Mouse (Mus musculus): ENCODE measurements around the gene Mus81. TPM values are rescaled to one million over a fixed set of nuclear protein-coding genes. Genes with fewer than 3 reads are reported as not detected.
A peak's percentile ranks its signal among the peaks of the same experiment; 100 is the strongest.

Mus81 gene
- total and polyA plus RNA-seq, 3 experiments = 18.6 to 38.6 (median 21.6) TPM

DNA sequence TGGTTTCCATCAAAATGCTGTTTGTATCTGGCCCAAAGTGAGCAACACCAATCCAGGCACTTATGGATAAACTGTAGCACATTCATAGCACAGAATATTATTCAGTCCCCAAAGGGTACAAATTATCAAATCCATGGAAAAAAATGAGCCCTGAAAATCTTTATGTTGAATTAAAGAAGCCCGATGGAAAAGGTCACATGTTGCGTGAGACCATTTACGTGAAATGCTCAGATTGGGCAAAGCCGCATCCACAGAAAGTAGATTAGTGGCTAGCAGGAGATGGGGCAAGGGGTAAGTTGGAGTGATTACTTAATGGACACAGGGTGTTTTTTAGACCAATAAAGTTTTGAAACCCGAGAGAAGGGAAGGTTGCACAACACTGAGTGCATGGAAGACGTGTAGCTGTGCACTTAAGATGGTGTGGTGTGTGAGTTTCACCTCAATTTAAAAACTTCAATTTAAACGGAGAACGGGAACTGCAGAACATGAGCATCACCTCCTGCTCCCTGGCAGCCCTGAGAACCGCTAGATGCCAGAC lies 43.8 kb downstream of the Mus81 start:
- Histone ChIP-seq H3K36me3 (ENCODE audit: control insufficient read depth, insufficient read depth, low read length) (no peaks in the 10 kb centered on the region), H3K27me3 (ENCODE audit: control insufficient read depth, insufficient read depth, low read length) (peaks cover 6% of the 10 kb centered on the region; the same call in 1 of the 2 replicates), H3K79me2 (replicated peaks; ENCODE audit: control insufficient read depth, insufficient read depth, low read length) (no peaks in the 10 kb centered on the region), H3K4me1 (ENCODE audit: control insufficient read depth, insufficient read depth, low read length) (peaks cover 2% of the 10 kb centered on the region), H3K27ac (no peak overlapping the region), H3K4me3 (no peak overlapping the region), H3K9ac (ENCODE audit: low read depth, low read length) (no peak overlapping the region)
- 70% methylated on average over 9 of the region's 9 CpGs for WGBS
- intact Hi-C loops (cut with DNase I) = no loop called here
- no peak for TF ChIP-seq POLR2A (IDR thresholded peaks at IDR 0.05; ENCODE audit: insufficient read depth, low read depth, low read length)
- TF ChIP-seq EP300 (IDR thresholded peaks at IDR 0.05; ENCODE audit: insufficient read depth, low read depth, low read length) = no peak
- TF ChIP-seq CTCF (IDR thresholded peaks at IDR 0.05) = no peak
- no peak for DNase-seq

GRCm38 (mm10) chr19:5433951-5434350 lies 54.3 kb downstream of the Mus81 start:
- DNase-seq = no peak
- Histone ChIP-seq H3K79me2 (replicated peaks; ENCODE audit: control insufficient read depth, insufficient read depth, low read length) (no peaks in the 10 kb centered on the region), H3K4me1 (ENCODE audit: control insufficient read depth, insufficient read depth, low read length) (peaks cover 7% of the 10 kb centered on the region), H3K4me3 (no peak overlapping the region), H3K27ac (peak overlapping the region; percentile 63), H3K36me3 (ENCODE audit: control insufficient read depth, insufficient read depth, low read length) (no peaks in the 10 kb centered on the region), H3K9ac (ENCODE audit: low read depth, low read length) (no peak overlapping the region), H3K27me3 (ENCODE audit: control insufficient read depth, insufficient read depth, low read length) (no peaks in the 10 kb centered on the region)
- TF ChIP-seq POLR2A (IDR thresholded peaks at IDR 0.05; ENCODE audit: insufficient read depth, low read depth, low read length) (no peak), CTCF (IDR thresholded peaks at IDR 0.05) (no peak), EP300 (IDR thresholded peaks at IDR 0.05; ENCODE audit: insufficient read depth, low read depth, low read length) (no peak)
- intact Hi-C loops (cut with DNase I) = loop anchor here (2.0 kb wide), 2 partner anchors 21 to 53 kb away; no protein-coding TSS in a partner anchor
- WGBS = 36% methylated on average over 7 of the region's 7 CpGs

DNA sequence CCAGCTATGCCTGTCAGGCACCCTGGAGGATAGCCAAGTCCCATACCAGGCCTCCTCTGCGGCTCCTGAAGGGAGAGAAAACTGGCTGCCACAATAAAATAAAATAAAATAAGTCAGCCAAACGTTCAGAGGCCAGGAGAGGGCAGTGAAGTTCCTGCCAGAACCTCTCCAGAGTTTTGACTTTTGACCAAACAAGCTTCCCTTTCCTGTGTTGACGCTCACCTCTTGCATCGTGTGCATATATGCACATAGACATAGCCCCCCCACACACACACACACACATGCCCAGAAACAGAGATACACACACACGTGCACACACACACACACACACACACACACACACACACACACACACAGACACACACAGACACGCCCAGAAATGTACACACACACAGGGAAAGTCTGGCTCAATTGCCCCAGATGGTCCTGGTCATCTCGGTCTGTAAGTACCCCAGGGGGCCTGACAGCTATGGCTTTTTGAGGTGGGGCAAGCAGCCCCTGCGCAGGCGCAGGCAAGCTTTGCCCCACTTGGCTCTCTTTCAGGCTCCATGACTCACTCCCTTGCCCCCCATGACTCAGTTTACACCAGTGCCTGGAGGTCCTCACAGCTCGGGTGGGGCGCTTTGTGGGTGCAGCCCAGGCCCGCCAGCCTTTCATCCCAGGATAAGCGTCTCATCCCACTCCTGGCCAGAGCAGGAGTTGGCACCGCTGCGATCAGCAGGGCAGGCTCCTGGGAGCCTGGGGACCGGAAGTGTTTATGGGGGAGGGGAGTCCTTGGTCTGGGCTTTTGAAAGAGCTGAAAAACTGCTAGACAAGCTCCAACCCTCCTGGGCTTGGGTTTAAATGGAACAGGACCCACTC lies 55.0 kb downstream of the Mus81 start:
- 3% methylated on average over 16 of the region's 16 CpGs for WGBS

More for the DNA sequence above, 55.0 kb downstream of the Mus81 start:
- no peaks in the 10 kb centered on the region for H3K36me3 ChIP-seq (ENCODE audit: control insufficient read depth, insufficient read depth, low read length)
- peak overlapping the region; percentile 63 for H3K27ac ChIP-seq
- H3K27me3 ChIP-seq (ENCODE audit: control insufficient read depth, insufficient read depth, low read length) = no peaks in the 10 kb centered on the region
- H3K4me1 ChIP-seq (ENCODE audit: control insufficient read depth, insufficient read depth, low read length) = peaks cover 7% of the 10 kb centered on the region
- intact Hi-C loops (cut with DNase I) = loop anchor here (2.0 kb wide), 2 partner anchors 22 to 54 kb away; no protein-coding TSS in a partner anchor
- peak overlapping the region; percentile 50 for H3K9ac ChIP-seq (ENCODE audit: low read depth, low read length)
- H3K79me2 ChIP-seq (replicated peaks; ENCODE audit: control insufficient read depth, insufficient read depth, low read length) = no peaks in the 10 kb centered on the region
- peak overlapping the region; percentile 48 for H3K4me3 ChIP-seq
- TF ChIP-seq EP300 (IDR thresholded peaks at IDR 0.05; ENCODE audit: insufficient read depth, low read depth, low read length) (peak; percentile 55; the same call in 1 of the 2 replicates), CTCF (IDR thresholded peaks at IDR 0.05) (peak; percentile 74), POLR2A (IDR thresholded peaks at IDR 0.05; ENCODE audit: insufficient read depth, low read depth, low read length) (no peak)
- peak; percentile 70 to 71 for DNase-seq

Other genes with a start within 250 kb of the Mus81 start
- gene Pacs1, start 215.3 kb downstream of the Mus81 start, total RNA-seq (2021) = 10 to 100 TPM; 20.8 to 21.6 TPM
- 25.7 and 28.5 TPM in 2 replicates for gene Pacs1, start 215.3 kb downstream of the Mus81 start, polyA plus RNA-seq (2012; rRNA removed)
- gene Sf3b2, start 192.9 kb downstream of the Mus81 start, total RNA-seq (2021) = 100 to 1,000 TPM; 103 to 121 TPM
- gene Sf3b2, start 192.9 kb downstream of the Mus81 start, polyA plus RNA-seq (2012; rRNA removed) = 83.1 and 94.5 TPM in 2 replicates
- 10 to 100 TPM; 27.2 to 29.9 TPM for gene Gal3st3, start 190.1 kb downstream of the Mus81 start, total RNA-seq (2021)
- 35.5 and 36.1 TPM in 2 replicates for gene Gal3st3, start 190.1 kb downstream of the Mus81 start, polyA plus RNA-seq (2012; rRNA removed)
- not detected for gene Catsper1, start 152.7 kb downstream of the Mus81 start, total RNA-seq (2021)
- gene Catsper1, start 152.7 kb downstream of the Mus81 start, polyA plus RNA-seq (2012; rRNA removed) = 0.16 TPM in 1 of 2 replicates, not detected in the other
- 10 to 100 TPM; 10.9 to 16.8 TPM for gene Cst6, start 138.8 kb downstream of the Mus81 start, total RNA-seq (2021)
- gene Cst6, start 138.8 kb downstream of the Mus81 start, polyA plus RNA-seq (2012; rRNA removed) = 5.7 and 10.4 TPM in 2 replicates
- 10 to 100 TPM; 16.3 to 19.5 TPM for gene Eif1ad, start 121.7 kb downstream of the Mus81 start, total RNA-seq (2021)
- 18.5 and 28.1 TPM in 2 replicates for gene Eif1ad, start 121.7 kb downstream of the Mus81 start, polyA plus RNA-seq (2012; rRNA removed)
- gene Banf1, start 121.2 kb downstream of the Mus81 start, total RNA-seq (2021) = 100 to 1,000 TPM; 113 to 133 TPM
- gene Banf1, start 121.2 kb downstream of the Mus81 start, polyA plus RNA-seq (2012; rRNA removed) = 148 and 173 TPM in 2 replicates
- gene Sart1, start 99.7 kb downstream of the Mus81 start, total RNA-seq (2021) = 10 to 100 TPM; 47.3 to 51.8 TPM
- 10.6 and 22.1 TPM in 2 replicates for gene Sart1, start 99.7 kb downstream of the Mus81 start, polyA plus RNA-seq (2012; rRNA removed)
- under 1 TPM; 0.39 to 0.52 TPM for gene Tsga10ip, start 85.9 kb downstream of the Mus81 start, total RNA-seq (2021)
- 0.08 TPM in 1 of 2 replicates, not detected in the other for gene Tsga10ip, start 85.9 kb downstream of the Mus81 start, polyA plus RNA-seq (2012; rRNA removed)
- gene Drap1, start 63.4 kb downstream of the Mus81 start, total RNA-seq (2021) = 100 to 1,000 TPM; 278 to 344 TPM
- gene Drap1, start 63.4 kb downstream of the Mus81 start, polyA plus RNA-seq (2012; rRNA removed) = 175 and 189 TPM in 2 replicates
- gene AI837181, start 63.3 kb downstream of the Mus81 start, total RNA-seq (2021) = 10 to 100 TPM; 32.9 TPM
- gene AI837181, start 63.3 kb downstream of the Mus81 start, polyA plus RNA-seq (2012; rRNA removed) = 55.4 and 59.5 TPM in 2 replicates
- not detected for gene Fosl1, start 40.9 kb downstream of the Mus81 start, total RNA-seq (2021)
- 0.12 TPM in 1 of 2 replicates, not detected in the other for gene Fosl1, start 40.9 kb downstream of the Mus81 start, polyA plus RNA-seq (2012; rRNA removed)
- 1 to 10 TPM; 6.3 to 9.7 TPM for gene Ccdc85b, start 30.5 kb downstream of the Mus81 start, total RNA-seq (2021)
- 5.9 and 6.1 TPM in 2 replicates for gene Ccdc85b, start 30.5 kb downstream of the Mus81 start, polyA plus RNA-seq (2012; rRNA removed)
- 10 to 100 TPM; 47.1 to 52.9 TPM for gene Fibp, start 27.8 kb downstream of the Mus81 start, total RNA-seq (2021)
- gene Fibp, start 27.8 kb downstream of the Mus81 start, polyA plus RNA-seq (2012; rRNA removed) = 85.6 and 88.3 TPM in 2 replicates
- gene Ctsw, start 19.9 kb downstream of the Mus81 start, total RNA-seq (2021) = under 1 TPM; 0.32 to 0.42 TPM
- gene Ctsw, start 19.9 kb downstream of the Mus81 start, polyA plus RNA-seq (2012; rRNA removed) = 0.67 and 2.0 TPM in 2 replicates
- gene Efemp2, start 14.4 kb downstream of the Mus81 start, total RNA-seq (2021) = 10 to 100 TPM in 1 of 2 experiments, 1 to 10 TPM in 1; 8.2 to 10.3 TPM
- 33.6 and 36.3 TPM in 2 replicates for gene Efemp2, start 14.4 kb downstream of the Mus81 start, polyA plus RNA-seq (2012; rRNA removed)
- gene Cfl1, start 2.1 kb upstream of the Mus81 start, total RNA-seq (2021) = 100 to 1,000 TPM; 169 to 194 TPM
- 160 and 206 TPM in 2 replicates for gene Cfl1, start 2.1 kb upstream of the Mus81 start, polyA plus RNA-seq (2012; rRNA removed)
- under 1 TPM; 0.82 to 0.89 TPM for gene 1700020D05Rik, start 15.4 kb upstream of the Mus81 start, total RNA-seq (2021)
- 0.70 and 0.85 TPM in 2 replicates for gene 1700020D05Rik, start 15.4 kb upstream of the Mus81 start, polyA plus RNA-seq (2012; rRNA removed)
- 1 to 10 TPM; 3.9 to 5.2 TPM for gene Snx32, start 22.1 kb upstream of the Mus81 start, total RNA-seq (2021)
- 11.4 and 13.0 TPM in 2 replicates for gene Snx32, start 22.1 kb upstream of the Mus81 start, polyA plus RNA-seq (2012; rRNA removed)
- gene Ovol1, start 72.2 kb upstream of the Mus81 start, total RNA-seq (2021) = not detected
- 0.04 TPM in 1 of 2 replicates, not detected in the other for gene Ovol1, start 72.2 kb upstream of the Mus81 start, polyA plus RNA-seq (2012; rRNA removed)
- gene Ap5b1, start 79.6 kb upstream of the Mus81 start, total RNA-seq (2021) = 1 to 10 TPM; 3.0 to 3.3 TPM
- 3.0 and 3.1 TPM in 2 replicates for gene Ap5b1, start 79.6 kb upstream of the Mus81 start, polyA plus RNA-seq (2012; rRNA removed)
- gene Rnaseh2c, start 113.5 kb upstream of the Mus81 start, total RNA-seq (2021) = 10 to 100 TPM; 50.2 to 58.6 TPM
- gene Rnaseh2c, start 113.5 kb upstream of the Mus81 start, polyA plus RNA-seq (2012; rRNA removed) = 18.7 and 37.1 TPM in 2 replicates
- 10 to 100 TPM; 27.0 to 27.5 TPM for gene Kat5, start 121.8 kb upstream of the Mus81 start, total RNA-seq (2021)
- 36.1 and 56.9 TPM in 2 replicates for gene Kat5, start 121.8 kb upstream of the Mus81 start, polyA plus RNA-seq (2012; rRNA removed)
- 10 to 100 TPM; 26.8 to 32.5 TPM for gene Rela, start 149.1 kb upstream of the Mus81 start, total RNA-seq (2021)
- 39.8 and 57.2 TPM in 2 replicates for gene Rela, start 149.1 kb upstream of the Mus81 start, polyA plus RNA-seq (2012; rRNA removed)
- gene Sipa1, start 175.3 kb upstream of the Mus81 start, total RNA-seq (2021) = 10 to 100 TPM; 19.9 to 23.5 TPM
- 37.7 and 39.9 TPM in 2 replicates for gene Sipa1, start 175.3 kb upstream of the Mus81 start, polyA plus RNA-seq (2012; rRNA removed)
- gene Map3k11, start 200.3 kb upstream of the Mus81 start, total RNA-seq (2021) = 10 to 100 TPM; 20.8 to 23.2 TPM
- gene Map3k11, start 200.3 kb upstream of the Mus81 start, polyA plus RNA-seq (2012; rRNA removed) = 31.5 and 31.9 TPM in 2 replicates
- 10 to 100 TPM; 17.5 to 18.6 TPM for gene Pcnx3, start 200.5 kb upstream of the Mus81 start, total RNA-seq (2021)
- gene Pcnx3, start 200.5 kb upstream of the Mus81 start, polyA plus RNA-seq (2012; rRNA removed) = 33.6 and 40.1 TPM in 2 replicates
- gene Kcnk7, start 216.0 kb upstream of the Mus81 start, total RNA-seq (2021) = not detected
- not detected in 2 replicates for gene Kcnk7, start 216.0 kb upstream of the Mus81 start, polyA plus RNA-seq (2012; rRNA removed)
- 100 to 1,000 TPM; 128 to 137 TPM for gene Ehbp1l1, start 237.9 kb upstream of the Mus81 start, total RNA-seq (2021)
- gene Ehbp1l1, start 237.9 kb upstream of the Mus81 start, polyA plus RNA-seq (2012; rRNA removed) = 100 and 121 TPM in 2 replicates
- gene Fam89b, start 241.3 kb upstream of the Mus81 start, total RNA-seq (2021) = 10 to 100 TPM; 24.2 to 26.3 TPM
- 75.7 and 80.7 TPM in 2 replicates for gene Fam89b, start 241.3 kb upstream of the Mus81 start, polyA plus RNA-seq (2012; rRNA removed)